Mouse (Mus musculus) erythroblast, embryonic 14.5 days (primary cell): ENCODE data around the gene Nudc. TPM values are rescaled to one million over a fixed set of nuclear protein-coding genes. Genes with fewer than 3 reads are reported as not detected.

ENCODE experiments used
- H3K27me3 ChIP-seq: 2 replicates; pipeline ENCODE4 v1.6.1; 2012; ENCODE audit warnings: inconsistent platforms; ENCODE audit not compliant: control insufficient read depth
- H3K36me3 ChIP-seq: 2 replicates; pipeline ENCODE4 v1.6.1; 2012; ENCODE audit warnings: mild to moderate bottlenecking, inconsistent platforms; ENCODE audit not compliant: control insufficient read depth
- H3K4me1 ChIP-seq: 2 replicates; pipeline ENCODE4 v1.6.1; 2012; ENCODE audit warnings: inconsistent platforms; ENCODE audit not compliant: control insufficient read depth
- H3K4me3 ChIP-seq: replicated peaks from 2 replicates; pipeline ENCODE3; 2012; ENCODE audit warnings: moderate library complexity, mild to moderate bottlenecking, inconsistent platforms
- H3K9me3 ChIP-seq: 2 replicates; pipeline ENCODE4 v1.6.1; 2012; ENCODE audit warnings: low read length, inconsistent platforms, mixed read lengths; ENCODE audit not compliant: control insufficient read depth
- GATA1 ChIP-seq: IDR thresholded peaks from 2 replicates; pipeline ENCODE4 v1.6.1; 2012; ENCODE audit warnings: low read length, inconsistent platforms, mixed read lengths
- TAL1 ChIP-seq: IDR thresholded peaks from 3 replicates; pipeline ENCODE4 v1.6.1; 2012; ENCODE audit warnings: low read length, inconsistent platforms, mixed read lengths
- polyA plus RNA-seq: library from polyadenylated mRNA; stranded (reverse); fragments of >175 nt; gene quantifications from 2 replicates; pipeline ENCODE4 v1.2.3, GENCODE M21; 2012

The Nudc gene
- polyA plus RNA-seq, 1 experiment, result 28.9 TPM

- H3K27me3 ChIP-seq, result no peaks in the 10 kb centered on the region
- no peak for TF ChIP-seq GATA1
- TF ChIP-seq TAL1, result no peak
- no peak overlapping the region for H3K4me3 ChIP-seq
Observed at GRCm38 (mm10) chr4:133570066-133570466, 24.3 kb upstream of the Nudc start.

GRCm38 (mm10) chr4:133569291-133570065 lies 23.7 kb upstream of the Nudc start:
- TF ChIP-seq GATA1 (no peak), TAL1 (no peak)

More at GRCm38 (mm10) chr4:133570066-133570466, 24.3 kb upstream of the Nudc start:
- Histone ChIP-seq H3K9me3 (0 out of 2 replicates have a peak, but pooled peaks cover 2% of the 10 kb centered on the region), H3K36me3 (no peaks in the 10 kb centered on the region), H3K4me1 (peaks cover 14% of the 10 kb centered on the region)

GRCm38 (mm10) chr4:133567251-133567650 lies 21.5 kb upstream of the Nudc start:
- H3K9me3 ChIP-seq, result peaks cover 5% of the 10 kb centered on the region; the same call in 1 of the 2 replicates
- H3K4me3 ChIP-seq, result no peak overlapping the region
- no peak for TF ChIP-seq GATA1
- no peak for TF ChIP-seq TAL1
- no peaks in the 10 kb centered on the region for H3K27me3 ChIP-seq
- no peaks in the 10 kb centered on the region for H3K36me3 ChIP-seq
- no peaks in the 10 kb centered on the region for H3K4me1 ChIP-seq

More at GRCm38 (mm10) chr4:133569291-133570065, 23.7 kb upstream of the Nudc start:
- Histone ChIP-seq H3K27me3 (no peaks in the 10 kb centered on the region), H3K4me1 (peaks cover 10% of the 10 kb centered on the region), H3K36me3 (no peaks in the 10 kb centered on the region), H3K9me3 (peaks cover 3% of the 10 kb centered on the region; the same call in 1 of the 2 replicates), H3K4me3 (no peak overlapping the region)

GRCm38 (mm10) chr4:133563123-133563571 lies 17.4 kb upstream of the Nudc start:
- Histone ChIP-seq H3K27me3 (no peaks in the 10 kb centered on the region), H3K36me3 (no peaks in the 10 kb centered on the region), H3K4me1 (no peaks in the 10 kb centered on the region), H3K9me3 (peaks cover 3% of the 10 kb centered on the region; the same call in 1 of the 2 replicates), H3K4me3 (no peak overlapping the region)
- TF ChIP-seq GATA1 (no peak), TAL1 (no peak)

GRCm38 (mm10) chr4:133561622-133562021 lies 15.8 kb upstream of the Nudc start:
- TF ChIP-seq GATA1 (no peak), TAL1 (no peak)
- Histone ChIP-seq H3K36me3 (no peaks in the 10 kb centered on the region), H3K4me3 (no peak overlapping the region), H3K4me1 (no peaks in the 10 kb centered on the region), H3K27me3 (no peaks in the 10 kb centered on the region), H3K9me3 (peaks cover 3% of the 10 kb centered on the region; the same call in 1 of the 2 replicates)

- H3K4me1 ChIP-seq, result no peaks in the 10 kb centered on the region
- H3K27me3 ChIP-seq, result peaks cover 7% of the 10 kb centered on the region; the same call in 1 of the 2 replicates
- H3K4me3 ChIP-seq, result no peak overlapping the region
- no peak for TF ChIP-seq GATA1
- TF ChIP-seq TAL1, result no peak
- peaks cover 3% of the 10 kb centered on the region; the same call in 1 of the 2 replicates for H3K9me3 ChIP-seq
- H3K36me3 ChIP-seq, result no peaks in the 10 kb centered on the region
Observed at GRCm38 (mm10) chr4:133559846-133560245, 14.1 kb upstream of the Nudc start.

GRCm38 (mm10) chr4:133557041-133557717 lies 11.4 kb upstream of the Nudc start:
- Histone ChIP-seq H3K27me3 (peaks cover 14% of the 10 kb centered on the region; the same call in 1 of the 2 replicates), H3K36me3 (no peaks in the 10 kb centered on the region), H3K4me3 (no peak overlapping the region), H3K9me3 (no peaks in the 10 kb centered on the region), H3K4me1 (peaks cover 3% of the 10 kb centered on the region)
- TF ChIP-seq TAL1 (no peak), GATA1 (no peak)

- Histone ChIP-seq H3K9me3 (no peaks in the 10 kb centered on the region), H3K27me3 (peaks cover 14% of the 10 kb centered on the region; the same call in 1 of the 2 replicates), H3K4me3 (no peak overlapping the region), H3K4me1 (peaks cover 3% of the 10 kb centered on the region), H3K36me3 (no peaks in the 10 kb centered on the region)
- TF ChIP-seq GATA1 (no peak), TAL1 (no peak)
Observed at GRCm38 (mm10) chr4:133553448-133554330, 7.9 kb upstream of the Nudc start.
